Mouse (Mus musculus) testis, postnatal 10 days (tissue): ENCODE data around the gene Fosb.

Experiments
- DNase-seq: peaks from one replicate; pipeline ENCODE4 v3.0.0; 2021; ENCODE audit warnings: low spot score

Gene Fosb

GRCm38 (mm10) chr7:19309884-19310641 is at the start of gene Fosb:
TSS of gene Fosb (minus strand) at chr7:19310051.
- DNase-seq: peak; percentile 97

GRCm38 (mm10) chr7:19359299-19359891 is 49.5 kb upstream of the Fosb start, which contains the start of the genes Cd3eap and Ppp1r13l:
TSS of gene Cd3eap (minus strand) at chr7:19359483.
TSS of gene Ppp1r13l (plus strand) at chr7:19359749.
- peak; percentile 92 for DNase-seq

- no peak for DNase-seq
These were observed 48.8 kb upstream of the Fosb start for GRCm38 (mm10) chr7:19358634-19359033.

- DNase-seq: no peak
These were observed 47.8 kb upstream of the Fosb start for GRCm38 (mm10) chr7:19357381-19358375.

- no peak for DNase-seq
These were observed 46.5 kb upstream of the Fosb start for GRCm38 (mm10) chr7:19356311-19356710.

GRCm38 (mm10) chr7:19354991-19355390 is 45.1 kb upstream of the Fosb start:
- DNase-seq: no peak

GRCm38 (mm10) chr7:19350221-19350620 is 40.4 kb upstream of the Fosb start:
- DNase-seq: no peak

GRCm38 (mm10) chr7:19349188-19349915 is 39.5 kb upstream of the Fosb start:
- DNase-seq: peak; percentile 43

- peak; percentile 97 for DNase-seq
These were observed 35.2 kb upstream of the Fosb start for GRCm38 (mm10) chr7:19344938-19345471.

- DNase-seq: no peak
These were observed 34.5 kb upstream of the Fosb start, which contains the start of gene Ercc1 for GRCm38 (mm10) chr7:19344237-19344847. TSS of gene Ercc1 (plus strand) at chr7:19344778.

- DNase-seq: peak; percentile 83
These were observed 33.5 kb upstream of the Fosb start for GRCm38 (mm10) chr7:19343210-19343808.

- DNase-seq: peak; percentile 93
These were observed 32.7 kb upstream of the Fosb start for GRCm38 (mm10) chr7:19342481-19343027.

- DNase-seq: peak; percentile 65
These were observed 32.0 kb upstream of the Fosb start for GRCm38 (mm10) chr7:19341761-19342409.

GRCm38 (mm10) chr7:19341250-19341649 is 31.4 kb upstream of the Fosb start:
- DNase-seq: no peak

GRCm38 (mm10) chr7:19338596-19338995 is 28.7 kb upstream of the Fosb start:
- DNase-seq: no peak

- DNase-seq: no peak
These were observed 28.2 kb upstream of the Fosb start for GRCm38 (mm10) chr7:19338060-19338459.

GRCm38 (mm10) chr7:19337122-19337521 is 27.3 kb upstream of the Fosb start:
- no peak for DNase-seq

GRCm38 (mm10) chr7:19335583-19335982 is 25.7 kb upstream of the Fosb start:
- DNase-seq: no peak

- DNase-seq: peak; percentile 79
These were observed 23.0 kb upstream of the Fosb start for GRCm38 (mm10) chr7:19332709-19333352.
